In genomic region chr8:95099009-95099408, GRCm38 (mm10) we compare ENCODE assay signal across 9 mouse cellular contexts. TPM values are rescaled to one million over a fixed set of nuclear protein-coding genes. Genes with fewer than 3 reads are reported as not detected.
DNase-seq lines count a peak whose midpoint lies in the region; ATAC-seq and TF ChIP-seq lines count a peak whose summit lies in the region.
"Had no signal": no experiment of that assay in that cellular context is flagged by ENCODE, and none has a peak within 500 bp of the region (broad histone marks: within the 10 kb centered on the region; RNA-seq: fewer than 3 reads in every experiment).

No protein-coding gene starts in this region.

- H3K9ac ChIP-seq in kidney, postnatal 0 days (ENCODE audit: low read depth, low read length): no peak overlapping the region
- H3K9ac ChIP-seq: embryonic facial prominence, embryonic 12.5 days had no signal

- peak; percentile 63 for DNase-seq in 416B (ENCODE audit: low read depth)
- DNase-seq in adrenal gland, adult (ENCODE audit: inconsistent age in 2 of 2, low spot score in 1 of 2): peak; percentile 86 to 95
- DNase-seq in embryo, embryonic 11.5 days (ENCODE audit: low read depth, low spot score): peak; percentile 53
- peak; percentile 67 for DNase-seq in heart, adult 8-10 months (ENCODE audit: low spot score)
- peak; percentile 81 for DNase-seq in kidney, postnatal 0 days (ENCODE audit: low spot score)
- peak; percentile 61 to 74 for DNase-seq in lung, adult 18-20 months
- DNase-seq in ovary, adult 18-20 months (ENCODE audit: low spot score): peak; percentile 48
- peak; percentile 64 for DNase-seq in thymus, postnatal 25 days

- TF ChIP-seq CTCF in kidney, postnatal 0 days (IDR thresholded peaks at IDR 0.05; ENCODE audit: low read depth): peak; percentile 97

- H3K4me3 ChIP-seq in kidney, postnatal 0 days (replicated peaks; ENCODE audit: low read depth, low read length): no peak overlapping the region
- H3K4me3 ChIP-seq: embryonic facial prominence, embryonic 12.5 days had no signal

- no peaks in the 10 kb centered on the region for H3K27me3 ChIP-seq in kidney, postnatal 0 days (ENCODE audit: insufficient read depth, low read length)
- H3K27me3 ChIP-seq: embryonic facial prominence, embryonic 12.5 days had no signal

- no peaks in the 10 kb centered on the region for H3K4me1 ChIP-seq in kidney, postnatal 0 days (replicated peaks; ENCODE audit: insufficient read depth, low read length)
- H3K4me1 ChIP-seq: embryonic facial prominence, embryonic 12.5 days had no signal

- WGBS in kidney, postnatal 0 days: 22% methylated on average over 5 of the region's 5 CpGs

- H3K4me2 ChIP-seq in kidney, postnatal 0 days (ENCODE audit: low read length): no peak overlapping the region
- H3K4me2 ChIP-seq: embryonic facial prominence, embryonic 12.5 days had no signal

- H3K9me3 ChIP-seq in kidney, postnatal 0 days (replicated peaks; ENCODE audit: low read length): no peaks in the 10 kb centered on the region
- H3K9me3 ChIP-seq: embryonic facial prominence, embryonic 12.5 days had no signal

- H3K36me3 ChIP-seq in kidney, postnatal 0 days (ENCODE audit: insufficient read depth, low read length): peaks cover 55% of the 10 kb centered on the region

- no peak overlapping the region for H3K27ac ChIP-seq in kidney, postnatal 0 days
- H3K27ac ChIP-seq: embryonic facial prominence, embryonic 12.5 days had no signal

- ATAC-seq in kidney, postnatal 0 days (replicated peaks; ENCODE audit: low FRiP score, low read depth): peak; percentile 60; the same call in 1 of the 2 replicates

RNA-seq across cellular contexts. Expression of gene Katnb1, which starts 18.0 kb away (rescaled TPM):
- total RNA-seq in heart, adult 8-10 months (2022): 1 to 10 TPM; 5.4 to 7.2 (median 7.1) TPM
- polyA plus RNA-seq in kidney, postnatal 0 days (2015; fragmentation: Nextera tagmentation; extraction: Ambion mirVana): 21.2 and 22.9 TPM in 2 replicates

RNA-seq across cellular contexts. Expression of gene Drc7, which starts 44.1 kb away (rescaled TPM):
- total RNA-seq in heart, adult 8-10 months (2022): not detected
- not detected in 2 replicates for polyA plus RNA-seq in kidney, postnatal 0 days (2015; fragmentation: Nextera tagmentation; extraction: Ambion mirVana)
